Mouse (Mus musculus) skeletal muscle tissue, adult 2 months (tissue): Measurements from ENCODE around the gene Arhgef10l.

Experiments used
- DNase-seq: peaks from one replicate; pipeline ENCODE4 v3.0.0-alpha.2; 2012; ENCODE audit warnings: low read depth, low spot score

The Arhgef10l gene

DNA sequence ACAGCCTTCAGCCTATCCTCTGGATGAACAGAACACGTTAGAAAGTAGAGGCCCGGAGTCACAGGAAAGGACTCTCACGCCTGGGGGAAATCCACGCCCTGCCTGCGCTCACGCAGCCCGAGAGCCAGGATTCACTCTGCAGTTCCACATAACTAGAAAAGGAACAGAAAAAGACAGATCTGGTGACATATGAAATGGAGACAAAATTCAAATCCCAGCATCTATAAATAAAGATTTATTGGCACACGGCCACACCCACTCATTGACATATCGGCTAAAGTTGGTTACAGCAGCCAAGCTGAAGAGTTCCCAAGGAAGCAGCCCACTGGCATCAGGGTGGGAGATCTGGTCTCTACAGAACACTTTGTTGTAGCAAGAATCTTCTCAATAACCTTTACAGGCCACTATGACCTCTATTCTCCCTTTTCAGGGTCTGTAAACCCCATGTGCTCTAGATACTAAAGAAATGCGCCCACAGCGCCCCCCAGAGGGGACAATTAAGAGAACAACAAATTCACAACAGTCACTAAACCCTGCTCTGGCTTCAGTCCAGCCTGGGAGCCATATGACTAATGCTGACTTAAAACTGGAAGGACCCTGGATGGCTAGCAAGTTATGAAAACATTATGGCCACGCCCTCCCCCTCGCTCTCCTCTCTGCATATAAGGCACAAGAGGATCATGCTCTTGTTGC is 195.9 kb downstream of the Arhgef10l start:
- no peak for DNase-seq

GRCm38 (mm10) chr4:140467254-140467791 is 198.5 kb downstream of the Arhgef10l start:
- DNase-seq = no peak
